In the genomic region with DNA sequence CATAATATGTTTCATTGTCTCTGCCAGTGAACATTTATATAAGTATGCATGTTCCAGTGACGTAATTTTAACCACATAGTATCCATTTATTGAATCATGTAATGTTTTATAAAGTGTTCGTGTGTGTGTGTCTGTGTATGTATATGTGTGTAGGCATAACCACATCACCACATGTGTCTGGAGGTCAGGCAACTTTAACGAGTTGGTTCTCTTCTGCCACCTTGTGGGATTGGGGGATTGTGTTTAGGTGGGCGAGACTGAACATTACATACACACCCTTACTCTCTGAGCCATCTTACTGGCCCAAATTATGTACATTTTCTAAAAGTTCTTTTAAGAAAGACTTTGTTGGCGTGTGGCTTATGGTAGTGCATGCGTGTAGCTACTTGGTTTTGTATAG, we compare ENCODE assay signal across 20 mouse cellular contexts. TPM values are rescaled to one million over a fixed set of nuclear protein-coding genes. Genes with fewer than 3 reads are reported as not detected.
DNase-seq lines count a peak whose midpoint lies in the region; ATAC-seq and TF ChIP-seq lines count a peak whose summit lies in the region.
"Had no signal": no experiment of that assay in that cellular context is flagged by ENCODE, and none has a peak within 500 bp of the region (broad histone marks: within the 10 kb centered on the region; RNA-seq: fewer than 3 reads in every experiment).

No protein-coding gene starts in this region.

- no peak overlapping the region for H3K27ac ChIP-seq in layer of hippocampus, adult 2 months
- no peak overlapping the region for H3K27ac ChIP-seq in thymus, adult 2 months (ENCODE audit: control insufficient read depth, insufficient read depth, low read length)
- H3K27ac ChIP-seq: embryonic facial prominence, embryonic 10.5 days; hindbrain, embryonic 15.5 days; limb, embryonic 15.5 days; midbrain, embryonic 10.5 days; stomach, embryonic 15.5 days had no signal

- no peaks in the 10 kb centered on the region for H3K4me1 ChIP-seq in thymus, adult 2 months (replicated peaks; ENCODE audit: control insufficient read depth, insufficient read depth, low read length)
- H3K4me1 ChIP-seq: hindbrain, embryonic 15.5 days; limb, embryonic 15.5 days had no signal

- peak; percentile 70 for ATAC-seq in common myeloid progenitor, adult 5-6 weeks (replicated peaks; ENCODE audit: low read depth, poor library complexity, severe bottlenecking)
- ATAC-seq in megakaryocyte-erythroid progenitor cell, adult 5-6 weeks (replicated peaks; ENCODE audit: low FRiP score, low TSS enrichment, poor library complexity, severe bottlenecking) = no peak

- 69% methylated on average over 6 of the region's 6 CpGs for WGBS in thymus, adult 2 months

- H3K27me3 ChIP-seq in thymus, adult 2 months (ENCODE audit: control insufficient read depth, insufficient read depth, low read length) = no peaks in the 10 kb centered on the region
- H3K27me3 ChIP-seq: hindbrain, embryonic 15.5 days; limb, embryonic 15.5 days; stomach, embryonic 15.5 days had no signal

- TF ChIP-seq POLR2A in thymus, adult 2 months (IDR thresholded peaks at IDR 0.05; ENCODE audit: control insufficient read depth, extremely low read depth, insufficient read depth, low read length, poor library complexity) = no peak

- no peaks in the 10 kb centered on the region for H3K36me3 ChIP-seq in thymus, adult 2 months (ENCODE audit: control insufficient read depth, insufficient read depth, low read length)
- H3K36me3 ChIP-seq: embryonic facial prominence, embryonic 10.5 days; hindbrain, embryonic 15.5 days; limb, embryonic 15.5 days; midbrain, embryonic 10.5 days; stomach, embryonic 15.5 days had no signal

- DNase-seq in layer of hippocampus, adult 2 months (ENCODE audit: low spot score in 2 of 2) = no peak
- DNase-seq in layer of hippocampus, postnatal 36 days = no peak
- peak; percentile 22 for DNase-seq in thymus, adult 2 months
- DNase-seq in thymus, postnatal 10 days (ENCODE audit: low spot score in 2 of 2) = no peak
- no peak for DNase-seq in right cerebral cortex, postnatal 36 days (ENCODE audit: low spot score in 2 of 2)
- DNase-seq: adrenal gland, postnatal 25 days; cerebellum, adult 9-11 months; gastrocnemius, postnatal 36 days; right cerebral cortex, postnatal 4 days had no signal

- H3K4me3 ChIP-seq in layer of hippocampus, adult 2 months = no peak overlapping the region
- H3K4me3 ChIP-seq in thymus, adult 2 months (ENCODE audit: control insufficient read depth, insufficient read depth, low read length) = no peak overlapping the region
- H3K4me3 ChIP-seq: embryonic facial prominence, embryonic 10.5 days; hindbrain, embryonic 15.5 days; limb, embryonic 15.5 days; midbrain, embryonic 10.5 days; stomach, embryonic 15.5 days had no signal

- TF ChIP-seq CTCF in layer of hippocampus, adult 2 months (conservative IDR thresholded peaks at IDR 0.05) = peak; percentile 25
- no peak for TF ChIP-seq CTCF in thymus, adult 2 months (IDR thresholded peaks at IDR 0.05; ENCODE audit: borderline replicate concordance, control insufficient read depth, extremely low read depth, insufficient read depth, low read length, poor library complexity)

RNA-seq across cellular contexts. Expression of a gene that starts 15.1 kb away (rescaled TPM):
- 1 to 10 TPM; 1.8 to 3.5 TPM for total RNA-seq in layer of hippocampus, adult 2 months (2021)
- 1 to 10 TPM; 2.1 to 2.6 TPM for total RNA-seq in layer of hippocampus, postnatal 36 days (2021)
- 3.9 and 5.3 TPM in 2 replicates for polyA plus RNA-seq in thymus, adult 2 months (2012; rRNA removed)
- 18.9 and 22.0 TPM in 2 replicates for total RNA-seq in common myeloid progenitor, adult 5-6 weeks (2017)
- 1.0 TPM in 1 of 2 replicates, not detected in the other for total RNA-seq in megakaryocyte-erythroid progenitor cell, adult 5-6 weeks (2014; fragmentation: Nextera tagmentation)
- total RNA-seq in megakaryocyte-erythroid progenitor cell, adult 5-6 weeks (2017) = 0.23 and 15.0 TPM in 2 replicates

RNA-seq across cellular contexts. Expression of a gene that starts 26.4 kb away (rescaled TPM):
- not detected for total RNA-seq in layer of hippocampus, adult 2 months (2021)
- not detected for total RNA-seq in layer of hippocampus, postnatal 36 days (2021)
- polyA plus RNA-seq in thymus, adult 2 months (2012; rRNA removed) = 2.9 and 3.7 TPM in 2 replicates
- total RNA-seq in common myeloid progenitor, adult 5-6 weeks (2017) = 0.14 TPM in 1 of 2 replicates, not detected in the other
- not detected in 2 replicates for total RNA-seq in megakaryocyte-erythroid progenitor cell, adult 5-6 weeks (2014; fragmentation: Nextera tagmentation)
- total RNA-seq in megakaryocyte-erythroid progenitor cell, adult 5-6 weeks (2017) = not detected in 2 replicates
- total RNA-seq: adrenal gland, postnatal 25 days; gastrocnemius, postnatal 36 days; layer of hippocampus, adult 18-20 months had no signal
- polyA plus RNA-seq: frontal cortex, adult 2 months; heart, embryonic 14.5 days had no signal

RNA-seq across cellular contexts. Expression of a gene that starts 42.2 kb away (rescaled TPM):
- total RNA-seq in layer of hippocampus, adult 2 months (2021) = 10 to 100 TPM in 1 of 2 experiments, 1 to 10 TPM in 1; 9.4 to 10.1 TPM
- 1 to 10 TPM; 7.1 to 8.6 TPM for total RNA-seq in layer of hippocampus, postnatal 36 days (2021)
- polyA plus RNA-seq in thymus, adult 2 months (2012; rRNA removed) = 9.4 and 10.4 TPM in 2 replicates
- total RNA-seq in common myeloid progenitor, adult 5-6 weeks (2017) = 0.58 and 0.91 TPM in 2 replicates
- not detected in 2 replicates for total RNA-seq in megakaryocyte-erythroid progenitor cell, adult 5-6 weeks (2014; fragmentation: Nextera tagmentation)
- 0.15 TPM in 1 of 2 replicates, not detected in the other for total RNA-seq in megakaryocyte-erythroid progenitor cell, adult 5-6 weeks (2017)
- total RNA-seq: ES-E14 had no signal
